Mouse (Mus musculus) hindbrain, embryonic 12.5 days (tissue): ENCODE data around the gene Olfr305. TPM values are rescaled to one million over a fixed set of nuclear protein-coding genes. Genes with fewer than 3 reads are reported as not detected.

Source experiments
- polyA plus RNA-seq: library from polyadenylated mRNA; unstranded; fragments of >200 nt; fragmentation: Nextera tagmentation; extraction: Ambion mirVana; gene quantifications from 2 replicates; pipeline ENCODE4 v1.2.1, GENCODE M21; 2016

Gene Olfr305
- polyA plus RNA-seq, 1 experiment from 2014 or later = not detected

Other genes with a start within 250 kb of the Olfr305 start
- gene Vmn2r75, start 195.2 kb downstream of the Olfr305 start, polyA plus RNA-seq = not detected in 2 replicates
- gene Vmn2r76, start 120.6 kb downstream of the Olfr305 start, polyA plus RNA-seq = not detected in 2 replicates
- gene Olfr310, start 89.8 kb downstream of the Olfr305 start, polyA plus RNA-seq = not detected in 2 replicates
- not detected in 2 replicates for gene Olfr309, start 53.2 kb downstream of the Olfr305 start, polyA plus RNA-seq
- gene Olfr308, start 41.3 kb downstream of the Olfr305 start, polyA plus RNA-seq = not detected in 2 replicates
- gene Olfr307, start 29.3 kb downstream of the Olfr305 start, polyA plus RNA-seq = not detected in 2 replicates
- not detected in 2 replicates for gene Olfr304, start 19.7 kb upstream of the Olfr305 start, polyA plus RNA-seq
- not detected in 2 replicates for gene Olfr303, start 30.9 kb upstream of the Olfr305 start, polyA plus RNA-seq
- gene Olfr301, start 36.9 kb upstream of the Olfr305 start, polyA plus RNA-seq = not detected in 2 replicates
- gene Olfr299, start 93.0 kb upstream of the Olfr305 start, polyA plus RNA-seq = not detected in 2 replicates
- gene Olfr298, start 125.6 kb upstream of the Olfr305 start, polyA plus RNA-seq = not detected in 2 replicates
- not detected in 2 replicates for gene Olfr297, start 153.0 kb upstream of the Olfr305 start, polyA plus RNA-seq
- gene Olfr295, start 216.9 kb upstream of the Olfr305 start, polyA plus RNA-seq = not detected in 2 replicates
- gene Olfr294, start 249.7 kb upstream of the Olfr305 start, polyA plus RNA-seq = not detected in 2 replicates